Mouse (Mus musculus) heart, postnatal 4 days (tissue): ENCODE measurements around the gene Atf7. TPM values are rescaled to one million over a fixed set of nuclear protein-coding genes. Genes with fewer than 3 reads are reported as not detected.

ENCODE experiments used
- DNase-seq: peaks from one replicate; pipeline ENCODE4 v3.0.0; 2021
- microRNA-seq, 2 experiments: library from miRNA; unstranded; fragments of <30 nt; microRNA quantifications; one replicate each; pipeline ENCODE4 v1.2.0; 2021 to 2022
- total RNA-seq, 2 experiments: library from RNA; stranded (reverse); gene quantifications; 2 replicates each; pipeline ENCODE4 v1.2.3; 2021

Gene Atf7
- total RNA-seq, 2 experiments from 2014 or later, result 68.7 to 69.2 TPM

DNA sequence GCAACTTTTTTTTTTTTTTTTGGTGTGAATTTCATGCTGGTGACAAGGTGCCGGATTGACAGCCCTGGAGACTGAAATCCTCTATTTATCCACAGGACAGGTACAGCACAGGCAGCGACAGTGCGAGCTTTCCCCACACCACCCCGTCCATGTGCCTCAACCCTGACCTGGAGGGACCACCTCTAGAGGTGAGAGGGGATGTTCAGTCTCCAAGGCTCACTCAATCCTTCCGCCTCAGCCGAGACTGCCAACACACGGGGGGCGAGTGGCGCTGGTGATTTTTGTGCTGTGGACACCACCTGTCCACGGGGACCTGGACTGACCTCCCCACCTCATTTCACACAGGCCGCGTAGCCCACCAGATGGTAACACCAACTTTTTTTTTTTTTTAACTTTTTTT, 139.4 kb downstream of the Atf7 start:
- no peak for DNase-seq

DNA sequence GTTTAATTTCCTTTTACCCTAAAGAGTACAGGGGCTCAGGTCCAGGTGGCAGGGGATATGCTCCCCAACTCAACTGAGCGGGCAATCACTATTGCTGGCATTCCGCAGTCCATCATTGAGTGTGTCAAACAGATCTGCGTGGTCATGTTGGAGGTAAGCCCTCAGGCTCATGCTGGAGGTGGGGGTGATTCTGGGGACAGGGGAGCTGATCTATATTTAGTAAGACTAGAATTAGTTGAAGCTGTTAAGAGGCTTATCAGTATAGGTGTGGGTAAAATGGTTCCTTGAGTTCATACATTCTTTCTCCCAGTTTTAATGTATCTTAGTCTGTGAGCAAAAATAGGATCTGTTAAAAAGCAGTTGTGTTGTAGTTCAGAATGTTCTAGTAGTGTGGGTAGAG, 142.1 kb downstream of the Atf7 start:
- DNase-seq, result no peak

Small RNA genes lying within 50 kb of the gene (microRNA-seq; reads per million reads assigned to microRNA genes)
- gene Mir688, result 0 to 0.41 reads per million in 2 experiments

Other genes with a start within 250 kb of the Atf7 start
- gene Sp1, start 219.3 kb downstream of the Atf7 start, total RNA-seq, result 10 to 100 TPM; 55.5 to 74.3 TPM
- gene Amhr2, start 180.1 kb downstream of the Atf7 start, total RNA-seq, result 1 to 10 TPM in 1 of 2 experiments, under 1 TPM in 1; 0.77 to 1.6 TPM
- 10 to 100 TPM; 26.4 to 28.0 TPM for gene Prr13, start 166.4 kb downstream of the Atf7 start, total RNA-seq
- 100 to 1,000 TPM; 703 to 721 TPM for gene Pcbp2, start 154.9 kb downstream of the Atf7 start, total RNA-seq
- 1 to 10 TPM in 1 of 2 experiments, not detected in 1; 7.3 TPM for gene Gm10337, start 121.7 kb downstream of the Atf7 start, total RNA-seq
- 1 to 10 TPM; 5.4 to 6.1 TPM for gene Map3k12, start 108.4 kb downstream of the Atf7 start, total RNA-seq
- 10 to 100 TPM; 58.6 to 58.9 TPM for gene Tarbp2, start 107.3 kb downstream of the Atf7 start, total RNA-seq
- gene Npff, start 100.5 kb downstream of the Atf7 start, total RNA-seq, result 1 to 10 TPM; 2.6 to 3.0 TPM
- gene Gm28047, start 397 bp downstream of the Atf7 start, total RNA-seq, result 1 to 10 TPM in 1 of 2 experiments, not detected in 1; 1.9 TPM
- gene Atp5g2, start 46.9 kb upstream of the Atf7 start, total RNA-seq, result 10 to 100 TPM; 34.9 to 35.2 TPM
- 10 to 100 TPM; 65.6 to 71.0 TPM for gene Calcoco1, start 96.7 kb upstream of the Atf7 start, total RNA-seq